Mouse (Mus musculus) urinary bladder, postnatal 4 days (tissue): Measurements from ENCODE around the gene Ammecr1.

Experiments used
- DNase-seq, 2 experiments: peaks; one replicate each; pipeline ENCODE4 v3.0.0; 2021 to 2022; ENCODE audit warnings: low spot score in 2 of 2

The Ammecr1 gene

GRCm38 (mm10) chrX:142966008-142966966 is at the start of gene Ammecr1:
Gene Ammecr1 (minus strand): TSS chrX:142966728.
- peak; percentile 68 to 70 for DNase-seq

DNA sequence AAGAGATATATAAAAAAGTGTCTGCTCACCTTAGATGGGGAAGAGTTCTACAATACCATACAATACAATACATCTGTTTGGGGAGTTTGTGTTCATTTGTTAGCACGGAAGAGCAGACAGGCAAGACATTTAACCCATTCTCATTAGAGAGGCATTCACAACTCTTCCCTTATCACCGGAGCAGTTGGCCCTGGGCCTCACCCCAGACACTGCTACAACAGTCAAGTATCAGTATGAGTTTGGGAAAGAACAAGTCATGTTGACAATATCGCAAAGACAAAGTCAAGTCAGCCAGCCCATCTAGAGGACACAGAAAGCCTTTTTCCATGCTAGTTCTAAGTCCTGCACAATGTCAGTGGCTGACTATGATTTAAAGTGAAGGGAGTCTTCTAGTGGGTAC is 47.6 kb upstream of the Ammecr1 start:
- no peak for DNase-seq

DNA sequence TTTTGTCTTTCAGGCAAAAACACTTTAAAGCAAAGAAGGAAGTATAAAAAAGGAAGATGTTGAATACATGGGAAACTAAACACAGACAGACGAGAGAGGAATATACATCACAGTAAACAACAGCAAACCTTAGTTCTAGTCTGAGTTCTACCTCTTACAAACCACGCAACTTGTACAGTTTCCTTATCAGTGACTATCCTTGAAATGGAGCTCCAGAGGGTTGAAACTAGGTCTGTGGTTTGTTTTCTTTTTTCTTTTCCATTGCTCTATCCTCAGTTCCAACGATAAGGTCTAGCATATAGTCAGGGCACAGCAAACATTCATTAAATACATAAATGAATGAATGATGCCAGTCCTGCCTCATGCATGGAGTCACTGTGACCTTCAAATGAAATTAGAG is 45.8 kb upstream of the Ammecr1 start:
- DNase-seq: no peak

- DNase-seq: no peak
These were observed 45.3 kb upstream of the Ammecr1 start for GRCm38 (mm10) chrX:143011865-143012264.

DNA sequence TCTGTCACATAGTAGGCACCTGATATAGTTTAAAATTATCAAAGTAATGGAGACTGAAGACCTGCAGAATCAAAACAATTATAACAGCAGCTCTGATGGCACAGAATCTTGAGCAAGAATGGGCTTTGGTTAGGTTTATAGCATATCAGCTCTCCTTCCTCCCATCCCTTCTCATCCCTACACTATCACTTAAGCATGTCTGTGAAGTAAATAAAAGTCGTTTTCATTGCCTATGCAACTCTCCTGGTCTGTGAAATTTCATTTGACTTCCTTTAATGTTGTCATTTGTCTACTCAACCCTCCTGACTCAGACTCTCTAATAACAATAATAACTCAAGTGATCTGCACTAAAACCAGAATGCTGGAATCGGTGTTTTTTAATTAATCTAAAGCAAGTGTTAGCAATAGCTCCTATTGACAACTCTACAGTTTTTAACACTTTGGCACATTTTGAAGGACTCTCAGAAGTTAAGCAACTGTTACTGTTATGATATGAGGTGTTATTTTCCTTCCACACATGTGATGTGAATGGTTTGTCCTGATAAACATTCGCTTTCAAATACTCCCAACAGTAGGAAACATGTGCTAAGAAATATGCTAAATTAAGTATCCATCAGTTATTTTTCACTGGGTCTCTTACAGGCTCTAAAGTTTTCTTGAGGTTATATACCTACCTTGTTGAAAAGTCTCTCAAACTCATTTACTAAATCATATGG is 37.8 kb upstream of the Ammecr1 start:
- DNase-seq: no peak

DNA sequence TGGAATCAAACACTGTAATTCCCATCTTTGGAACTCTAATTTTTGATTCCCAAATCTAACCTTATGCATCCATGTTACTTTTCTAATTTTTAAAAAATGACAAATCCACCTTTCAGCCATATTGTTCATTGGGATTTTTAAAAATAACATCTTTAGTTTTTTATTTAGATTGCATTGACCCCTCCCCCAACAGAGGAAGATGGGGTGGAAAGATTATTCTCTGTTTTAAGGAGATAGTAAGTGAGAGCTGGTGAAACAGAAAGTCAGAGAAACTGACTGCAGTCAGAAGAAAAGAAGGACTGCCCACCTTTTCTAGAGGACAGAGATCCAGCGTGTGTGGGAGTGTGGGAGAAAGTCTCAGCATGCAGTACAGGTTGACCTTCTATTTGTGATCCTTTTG is 30.7 kb upstream of the Ammecr1 start:
- DNase-seq: no peak

GRCm38 (mm10) chrX:142994514-142994913 is 28.0 kb upstream of the Ammecr1 start:
- no peak for DNase-seq

DNA sequence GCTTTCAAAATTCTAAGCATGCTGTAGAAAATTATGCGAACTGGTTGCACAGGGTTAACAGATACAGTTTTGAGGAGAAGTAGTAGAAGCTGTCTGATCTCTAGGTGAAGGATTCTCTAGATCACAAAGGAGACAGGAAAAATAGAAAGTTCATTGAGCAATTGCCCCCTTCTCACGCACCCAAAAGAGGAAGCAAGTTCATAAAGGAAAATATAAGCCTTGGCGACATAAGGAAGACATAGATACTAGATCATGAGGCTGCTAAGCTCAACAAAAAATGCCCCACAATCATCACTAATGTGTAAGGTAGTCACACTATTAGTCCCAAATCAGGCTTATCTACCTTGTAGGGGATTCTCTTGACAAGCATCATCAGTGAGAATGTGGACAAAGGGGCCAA is 17.6 kb upstream of the Ammecr1 start:
- DNase-seq: no peak

GRCm38 (mm10) chrX:142983638-142984037 is 17.1 kb upstream of the Ammecr1 start:
- DNase-seq: no peak

GRCm38 (mm10) chrX:142981530-142982130 is 15.1 kb upstream of the Ammecr1 start:
- no peak for DNase-seq

DNA sequence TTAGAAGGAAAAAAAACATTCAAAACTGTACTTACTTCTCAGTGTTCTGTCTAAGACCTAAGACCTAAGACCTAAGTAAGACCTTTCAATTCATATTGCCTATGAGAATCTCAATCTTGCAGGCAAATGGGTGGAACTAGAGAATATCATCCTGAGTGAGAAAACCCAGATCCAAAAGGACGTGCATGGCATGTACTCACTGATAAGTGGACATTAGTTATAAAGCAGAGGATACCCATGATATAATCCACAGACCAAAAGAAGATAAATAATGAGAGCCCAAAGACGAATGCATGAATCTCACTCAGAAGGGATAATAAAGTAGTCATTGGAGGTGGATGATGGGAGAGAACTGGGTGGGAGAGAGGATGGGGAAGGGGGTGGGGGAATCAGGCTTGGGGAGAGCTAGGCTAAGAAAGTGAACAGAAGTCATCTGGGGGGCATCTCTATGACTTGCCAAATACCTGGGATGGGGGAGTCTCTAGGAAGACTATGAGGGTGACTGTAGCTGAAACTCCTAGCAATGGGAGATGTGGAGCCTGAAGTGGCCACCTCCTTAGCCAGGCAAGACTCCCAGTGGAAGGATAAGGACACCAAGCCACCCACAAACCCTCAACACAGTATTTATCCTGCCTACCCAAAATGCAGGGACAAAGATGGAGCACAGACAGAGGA is 14.5 kb upstream of the Ammecr1 start:
- no peak for DNase-seq

DNA sequence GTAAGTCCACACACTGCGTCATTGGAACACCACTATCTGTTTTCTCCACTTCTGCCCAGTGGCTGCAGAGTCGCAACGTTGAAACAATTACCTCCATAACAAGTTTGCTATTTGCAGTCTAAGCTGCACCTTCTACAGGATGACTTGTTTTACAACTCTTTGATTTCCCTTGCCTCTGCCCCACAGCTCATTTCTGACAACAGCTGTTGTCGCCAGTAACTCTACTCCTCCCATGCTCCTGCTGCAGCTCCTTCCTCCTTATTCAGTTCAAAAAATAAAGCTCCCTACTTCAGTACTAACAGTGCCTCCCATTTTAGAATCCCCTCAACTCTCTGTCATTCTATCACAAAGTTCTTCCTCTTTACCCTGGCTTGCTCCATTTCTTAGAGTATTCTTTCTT is 12.7 kb upstream of the Ammecr1 start:
- no peak for DNase-seq

GRCm38 (mm10) chrX:142972443-142972970 is 6.0 kb upstream of the Ammecr1 start:
- no peak for DNase-seq

- no peak for DNase-seq
These were observed 5.2 kb upstream of the Ammecr1 start for GRCm38 (mm10) chrX:142971759-142972158.

- DNase-seq: no peak
These were observed 539 bp upstream of the Ammecr1 start for GRCm38 (mm10) chrX:142967067-142967466.

- DNase-seq: no peak
These were observed 1.1 kb downstream of the Ammecr1 start for GRCm38 (mm10) chrX:142965236-142966007.

GRCm38 (mm10) chrX:142960434-142960833 is 6.1 kb downstream of the Ammecr1 start:
- no peak for DNase-seq

GRCm38 (mm10) chrX:142959674-142960307 is 6.7 kb downstream of the Ammecr1 start:
- no peak for DNase-seq

- DNase-seq: no peak
These were observed 38.1 kb downstream of the Ammecr1 start for GRCm38 (mm10) chrX:142928430-142928829.

DNA sequence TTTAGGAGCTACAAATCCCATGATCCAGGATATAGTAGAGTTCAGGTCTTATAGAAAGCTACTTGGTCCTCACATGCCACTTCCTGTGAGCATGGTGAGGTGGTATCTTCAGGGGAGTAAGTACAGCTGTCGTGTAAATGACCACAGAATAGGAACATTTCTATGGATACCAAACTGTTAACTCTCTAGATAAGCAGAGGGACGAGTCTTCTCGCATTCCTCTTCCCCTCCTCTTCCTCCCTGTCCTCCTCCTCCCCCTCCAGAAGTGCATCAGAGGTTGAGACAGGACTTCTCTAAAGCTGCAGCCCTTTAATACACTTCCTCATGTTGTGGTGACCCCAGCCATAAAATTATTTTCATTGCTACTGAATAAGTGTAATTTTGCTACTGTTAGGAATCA is 49.1 kb downstream of the Ammecr1 start:
- no peak for DNase-seq
